Mouse (Mus musculus): ENCODE results near the gene Aifm1.

Aifm1 gene

GRCm38 (mm10) chrX:48513166-48513807, at the start of gene Aifm1:
Gene Aifm1, minus strand, starts transcription at chrX:48513563.
- DNase-seq (ENCODE audit: low spot score), result peak; percentile 95

- peak; percentile 77 for DNase-seq (ENCODE audit: low spot score)
Observed at GRCm38 (mm10) chrX:48532175-48532574, 18.8 kb upstream of the Aifm1 start.

GRCm38 (mm10) chrX:48526435-48526834, 13.1 kb upstream of the Aifm1 start:
- no peak for DNase-seq (ENCODE audit: low spot score)

- no peak for DNase-seq (ENCODE audit: low spot score)
Observed at GRCm38 (mm10) chrX:48525866-48526265, 12.5 kb upstream of the Aifm1 start.

- DNase-seq (ENCODE audit: low spot score), result no peak
Observed at GRCm38 (mm10) chrX:48525332-48525731, 12.0 kb upstream of the Aifm1 start.

- DNase-seq (ENCODE audit: low spot score), result no peak
Observed at GRCm38 (mm10) chrX:48523512-48523911, 10.1 kb upstream of the Aifm1 start.

GRCm38 (mm10) chrX:48521651-48522050, 8.3 kb upstream of the Aifm1 start:
- no peak for DNase-seq (ENCODE audit: low spot score)

- DNase-seq (ENCODE audit: low spot score), result no peak
Observed at GRCm38 (mm10) chrX:48519549-48520085, 6.3 kb upstream of the Aifm1 start.

GRCm38 (mm10) chrX:48518808-48519548, 5.6 kb upstream of the Aifm1 start, which contains the start of gene Rab33a:
Gene Rab33a, plus strand, starts transcription at chrX:48519285.
- DNase-seq (ENCODE audit: low spot score), result no peak

- no peak for DNase-seq (ENCODE audit: low spot score)
Observed at GRCm38 (mm10) chrX:48518211-48518807, 4.9 kb upstream of the Aifm1 start.

GRCm38 (mm10) chrX:48513824-48514223, 461 bp upstream of the Aifm1 start:
- peak; percentile 10 for DNase-seq (ENCODE audit: low spot score)

- DNase-seq (ENCODE audit: low spot score), result no peak
Observed at GRCm38 (mm10) chrX:48493763-48494162, 19.6 kb downstream of the Aifm1 start.

- peak; percentile 3 for DNase-seq (ENCODE audit: low spot score)
Observed at GRCm38 (mm10) chrX:48481687-48482086, 31.7 kb downstream of the Aifm1 start.

GRCm38 (mm10) chrX:48481095-48481494, 32.3 kb downstream of the Aifm1 start:
- no peak for DNase-seq (ENCODE audit: low spot score)

- peak; percentile 34 for DNase-seq (ENCODE audit: low spot score)
Observed at GRCm38 (mm10) chrX:48467355-48467946, 45.9 kb downstream of the Aifm1 start.

- DNase-seq (ENCODE audit: low spot score), result no peak
Observed at GRCm38 (mm10) chrX:48466174-48466573, 47.2 kb downstream of the Aifm1 start.

GRCm38 (mm10) chrX:48464436-48464835, 48.9 kb downstream of the Aifm1 start:
- no peak for DNase-seq (ENCODE audit: low spot score)

- DNase-seq (ENCODE audit: low spot score), result no peak
Observed at GRCm38 (mm10) chrX:48463636-48464035, 49.7 kb downstream of the Aifm1 start.

- DNase-seq (ENCODE audit: low spot score), result no peak
Observed at GRCm38 (mm10) chrX:48462754-48463507, 50.4 kb downstream of the Aifm1 start, which contains the start of gene Elf4. Gene Elf4, minus strand, starts transcription at chrX:48463132.

- no peak for DNase-seq (ENCODE audit: low spot score)
Observed at GRCm38 (mm10) chrX:48462297-48462696, 51.1 kb downstream of the Aifm1 start.

GRCm38 (mm10) chrX:48461006-48461405, 52.4 kb downstream of the Aifm1 start:
- no peak for DNase-seq (ENCODE audit: low spot score)

- no peak for DNase-seq (ENCODE audit: low spot score)
Observed at GRCm38 (mm10) chrX:48460496-48460895, 52.9 kb downstream of the Aifm1 start.
